Mouse (Mus musculus): ENCODE results near the gene Abcg4.

The Abcg4 gene

DNA sequence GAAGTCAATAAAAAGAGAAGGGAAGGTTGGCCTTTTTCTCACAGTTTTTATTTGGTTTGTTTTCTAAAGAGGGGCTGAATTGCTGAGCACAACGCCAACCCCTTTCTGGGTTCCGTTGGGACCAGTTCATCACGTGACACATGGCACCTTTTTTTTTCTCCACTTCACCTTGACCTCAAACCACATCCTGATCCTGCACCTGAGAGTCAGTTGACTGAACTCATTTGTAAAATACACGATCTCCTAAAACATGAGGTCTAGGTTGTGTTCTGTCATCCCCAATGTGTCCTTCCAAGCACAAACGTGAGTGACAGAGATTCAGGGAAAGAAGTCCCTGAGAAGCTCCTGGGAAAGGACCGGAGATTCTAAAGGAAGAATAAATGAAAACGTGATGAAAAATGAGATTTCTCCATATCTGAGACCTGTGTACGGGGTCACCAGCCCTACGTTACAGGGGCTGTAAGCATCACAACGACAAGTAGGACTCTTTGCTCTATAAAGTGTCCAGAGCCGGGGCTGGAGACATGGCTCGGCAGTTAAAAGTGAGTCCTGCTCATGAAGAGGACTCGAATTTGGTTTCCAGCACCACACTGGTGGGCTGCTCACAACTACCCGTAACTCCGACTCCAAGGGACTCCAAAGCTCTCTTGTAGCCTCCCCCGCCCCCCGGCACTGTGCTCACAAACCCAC, 49.8 kb downstream of the Abcg4 start:
- no peak for DNase-seq (ENCODE audit: low spot score)

DNA sequence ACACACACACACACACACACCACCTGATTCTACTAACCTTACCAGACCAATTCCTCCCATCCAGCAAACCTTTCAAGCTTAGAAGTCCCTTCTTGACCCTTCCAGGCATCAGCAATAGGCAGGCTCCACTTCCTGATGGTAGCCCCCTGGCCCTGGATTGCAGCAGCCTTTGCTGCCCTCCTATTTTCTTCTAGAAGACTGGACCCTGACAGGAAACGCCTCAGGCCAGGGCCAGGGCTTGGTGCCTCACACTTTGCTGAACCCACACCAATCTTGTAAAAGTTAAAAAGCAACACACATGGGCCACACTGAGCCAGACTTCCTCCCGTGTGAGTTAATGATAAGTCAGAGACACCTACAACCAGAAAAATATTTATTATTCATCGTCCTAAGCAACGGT, 51.3 kb downstream of the Abcg4 start:
- no peak for DNase-seq (ENCODE audit: low spot score)

DNA sequence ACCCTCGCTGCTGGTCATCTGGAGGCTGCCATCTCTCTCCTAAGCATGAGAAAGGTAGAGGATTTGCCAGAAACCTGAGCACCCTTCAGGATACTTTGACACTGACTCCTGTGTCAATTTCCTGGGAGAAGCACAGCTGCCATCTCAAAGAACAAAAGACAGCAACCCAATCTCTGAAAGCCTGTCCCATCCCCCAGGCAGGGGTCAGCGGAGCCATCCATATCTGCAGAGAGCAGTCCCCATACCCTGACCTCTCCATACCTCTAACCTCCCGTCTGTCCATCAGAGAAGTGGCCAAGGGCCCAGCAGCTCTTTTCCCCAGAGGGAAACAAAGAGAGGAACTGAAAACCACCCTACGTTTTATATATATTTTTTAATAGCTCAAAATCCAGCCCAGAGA, 51.8 kb downstream of the Abcg4 start:
- no peak for DNase-seq (ENCODE audit: low spot score)

DNA sequence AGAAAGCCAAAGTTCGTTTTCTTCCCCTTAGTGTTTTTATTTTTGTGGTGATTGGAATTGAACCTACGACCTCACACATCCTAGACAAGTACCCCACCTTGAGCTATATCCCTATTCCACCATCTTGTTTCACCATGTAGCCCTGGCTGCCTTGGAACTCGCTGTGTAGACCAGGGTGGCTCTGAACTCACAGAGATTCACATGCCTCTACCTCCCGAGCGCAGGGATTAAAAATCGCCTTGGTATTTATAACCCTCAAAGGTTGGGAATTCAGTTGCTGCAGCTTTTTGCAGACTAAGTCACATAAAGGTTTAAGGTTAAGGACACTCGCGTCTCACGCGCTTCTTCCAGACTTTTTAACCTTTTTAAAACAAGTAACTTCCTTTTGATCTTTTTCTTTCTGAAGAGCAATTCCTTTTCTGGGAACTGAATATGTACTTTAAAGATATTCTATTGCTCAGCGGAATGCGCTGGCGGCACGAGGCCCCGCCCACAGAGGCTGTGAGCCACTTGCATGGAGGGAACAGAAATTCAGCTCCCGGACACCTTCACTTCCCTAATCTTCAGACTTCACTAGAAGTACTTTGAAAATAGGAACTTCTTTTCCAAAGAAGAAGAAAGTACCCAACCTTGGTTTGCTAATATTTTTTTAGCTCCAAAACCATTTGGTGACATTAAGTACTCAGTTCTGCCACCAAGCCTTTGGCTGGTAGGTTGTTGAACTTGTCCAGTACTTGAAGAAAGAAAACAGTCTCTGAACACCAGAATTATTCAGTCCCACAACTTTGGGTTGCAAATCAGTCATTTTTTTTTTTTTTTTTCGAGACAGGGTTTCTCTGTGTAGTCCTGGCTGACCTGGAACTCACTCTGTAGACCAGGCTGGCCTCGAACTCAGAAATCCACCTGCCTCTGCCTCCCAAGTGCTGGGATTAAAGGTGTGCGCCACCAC, 53.7 kb downstream of the Abcg4 start:
- peak; percentile 19 for DNase-seq (ENCODE audit: low spot score)

DNA sequence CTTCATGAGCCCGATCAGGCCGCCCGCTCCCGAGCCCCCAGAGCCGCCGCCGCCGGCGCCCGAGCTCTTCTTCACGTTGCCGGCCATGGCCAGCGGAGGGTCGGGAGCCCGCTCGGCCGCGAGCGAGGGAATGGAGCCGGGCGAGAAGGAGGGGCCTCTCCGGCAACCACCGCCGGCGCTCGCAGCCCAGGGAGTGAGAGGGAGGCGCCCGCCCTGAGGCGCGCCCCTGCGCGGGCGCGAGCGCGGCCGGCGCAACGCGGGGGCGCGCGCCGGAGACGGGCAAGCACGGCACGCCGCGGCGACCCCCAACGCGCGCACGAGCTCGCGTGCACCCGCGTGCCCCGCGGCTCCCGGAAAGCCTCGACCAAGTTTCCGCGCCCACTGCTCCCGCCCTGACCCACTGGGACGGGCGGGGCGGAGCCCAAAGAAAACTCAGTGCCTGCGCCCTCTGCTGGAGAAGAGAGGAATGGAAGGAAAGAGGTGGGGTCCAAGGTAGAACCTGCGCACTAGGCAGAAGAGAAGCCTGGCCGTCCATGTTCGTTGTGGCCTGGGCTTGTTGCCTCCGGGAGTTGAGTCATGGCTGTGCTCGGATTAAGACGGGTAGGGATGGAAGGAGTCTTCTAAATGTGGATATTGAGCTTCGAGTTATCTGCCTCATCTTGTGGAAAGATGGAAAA, 54.5 kb downstream of the Abcg4 start, which contains the start of gene Cbl:
Cbl (minus strand) TSS at position 248 of the 677 bp plus-strand sequence.
- peak; percentile 100 for DNase-seq (ENCODE audit: low spot score)

DNA sequence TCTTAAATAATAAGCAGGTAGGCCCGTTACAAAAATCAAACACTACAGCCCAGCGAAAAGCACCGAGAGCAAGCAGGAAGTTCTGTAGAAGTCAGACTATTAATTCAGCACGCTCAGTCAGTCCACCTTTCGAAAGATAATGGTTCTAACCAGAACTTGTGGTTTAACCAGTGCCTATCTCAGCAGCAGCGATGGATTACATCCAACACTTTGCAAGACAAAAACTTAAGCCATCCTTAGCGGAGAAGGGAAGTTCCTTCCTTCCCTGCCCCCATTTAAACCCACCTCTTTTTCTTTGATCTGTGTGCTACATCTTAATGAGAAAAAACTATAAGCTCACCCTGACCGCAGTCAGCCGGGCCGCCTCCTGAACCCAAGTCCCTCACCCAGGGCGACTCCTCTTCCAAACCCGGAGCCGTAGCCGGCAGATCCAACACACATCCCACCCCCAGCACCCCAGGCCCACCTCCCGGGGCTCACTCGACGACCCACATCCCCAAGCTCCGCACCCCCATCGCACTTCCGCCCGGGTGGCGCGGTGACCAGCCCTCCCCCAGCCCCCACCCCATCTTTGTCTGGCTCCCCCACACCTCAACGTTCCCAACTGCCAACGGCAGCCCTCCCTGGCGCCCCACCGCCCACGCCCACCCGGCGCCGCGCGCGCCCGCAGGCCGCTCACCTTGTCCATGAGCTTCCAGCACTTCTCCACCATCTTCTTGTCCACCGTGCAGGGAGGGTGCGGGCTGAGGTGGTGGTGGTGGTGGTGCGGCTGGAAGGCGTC, 55.2 kb downstream of the Abcg4 start:
- DNase-seq (ENCODE audit: low spot score) = peak; percentile 15

DNA sequence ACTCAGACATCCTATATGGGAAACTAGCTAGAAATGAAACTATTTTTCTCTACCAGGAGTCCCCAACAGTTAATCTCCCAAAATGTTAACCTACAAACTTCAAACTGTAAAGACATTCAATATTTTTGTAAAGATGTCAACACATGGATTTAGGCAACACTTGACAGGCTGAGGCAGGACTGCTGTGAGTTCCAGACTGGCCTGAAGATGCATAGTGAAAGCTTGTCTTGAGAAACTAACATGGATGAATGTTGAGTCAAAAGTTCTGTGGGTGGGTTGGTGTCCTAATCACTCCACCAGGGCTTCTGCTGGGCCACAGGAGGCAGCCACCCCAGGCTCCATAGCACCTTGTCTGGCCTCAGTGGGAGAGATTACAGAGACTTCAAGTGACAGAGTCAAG, 56.8 kb downstream of the Abcg4 start:
- DNase-seq (ENCODE audit: low spot score) = no peak

DNA sequence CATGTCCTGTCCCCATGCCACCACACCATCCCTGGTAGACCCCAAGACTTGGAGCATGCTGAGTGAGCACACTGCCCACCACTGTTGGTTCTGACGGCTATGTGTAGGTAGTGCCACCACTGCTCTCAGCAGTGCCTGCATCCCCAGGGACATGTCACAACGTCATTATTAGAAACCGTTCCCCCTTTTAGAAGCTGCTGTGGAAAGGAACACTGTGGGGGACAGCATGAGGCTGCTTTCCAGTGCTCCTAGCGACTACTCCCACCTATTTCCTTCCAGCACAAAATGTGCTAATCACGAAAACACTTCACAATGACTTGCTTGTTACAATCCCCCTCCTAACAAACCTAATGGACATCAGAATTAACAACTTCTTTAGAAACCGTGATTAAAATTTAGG, 62.4 kb downstream of the Abcg4 start:
- DNase-seq (ENCODE audit: low spot score) = no peak

All from retina, embryonic 14.5 days (tissue).